Mouse (Mus musculus): ENCODE data around the gene Pigk.

GRCm38 (mm10) chr3:152961855-152962376 is 248.0 kb downstream of the Pigk start:
- TF ChIP-seq GATA1 (IDR thresholded peaks at IDR 0.05; ENCODE audit: low read length) (no peak), TAL1 (IDR thresholded peaks at IDR 0.05; ENCODE audit: low read length) (no peak)

All from erythroblast, embryonic 14.5 days (primary cell).